Mouse (Mus musculus): Measurements from ENCODE around the gene Mipol1.

DNA sequence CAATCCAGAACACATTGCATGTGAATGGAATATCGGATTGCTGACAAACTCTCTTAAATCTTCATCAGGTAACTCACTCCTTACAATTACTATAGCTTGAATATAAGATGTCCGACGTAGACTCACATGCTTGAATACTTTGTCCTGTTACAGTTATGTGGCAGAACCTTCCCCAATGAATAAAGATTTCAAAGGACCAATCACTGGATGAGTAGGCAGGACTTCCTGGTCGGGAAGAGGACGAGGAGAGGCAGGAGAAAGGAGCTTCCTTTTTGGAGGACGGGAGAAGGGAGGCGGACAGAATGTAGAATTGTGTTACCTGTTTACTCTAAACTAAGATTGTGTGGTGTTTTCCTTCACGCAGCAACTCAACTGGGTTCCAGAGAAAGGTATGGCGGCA is 3.8 kb upstream of the Mipol1 start:
- no peak for TF ChIP-seq MAZ (IDR thresholded peaks at IDR 0.05; ENCODE audit: low read depth, low read length)
- TF ChIP-seq MAFK (IDR thresholded peaks at IDR 0.05; ENCODE audit: insufficient replicate concordance, low read length) = no peak
- no peak for TF ChIP-seq TBP (conservative IDR thresholded peaks at IDR 0.05; ENCODE audit: low read depth, low read length)
- TF ChIP-seq MXI1 (IDR thresholded peaks at IDR 0.05; ENCODE audit: low read depth, low read length) = no peak
- TF ChIP-seq CTCF (conservative IDR thresholded peaks at IDR 0.05 in 1 of 2, IDR thresholded peaks at IDR 0.05 in 1 of 2; ENCODE audit: low read depth in 2 of 2, low read length in 2 of 2) = no peak
- no peak for TF ChIP-seq MAX (IDR thresholded peaks at IDR 0.05; ENCODE audit: low read length)
